Mouse (Mus musculus): ENCODE measurements around the gene Dyrk1a. TPM values are rescaled to one million over a fixed set of nuclear protein-coding genes. Genes with fewer than 3 reads are reported as not detected.

Dyrk1a gene
- total and polyA plus RNA-seq, 3 experiments: 32.4 to 53.7 (median 40.4) TPM

DNA sequence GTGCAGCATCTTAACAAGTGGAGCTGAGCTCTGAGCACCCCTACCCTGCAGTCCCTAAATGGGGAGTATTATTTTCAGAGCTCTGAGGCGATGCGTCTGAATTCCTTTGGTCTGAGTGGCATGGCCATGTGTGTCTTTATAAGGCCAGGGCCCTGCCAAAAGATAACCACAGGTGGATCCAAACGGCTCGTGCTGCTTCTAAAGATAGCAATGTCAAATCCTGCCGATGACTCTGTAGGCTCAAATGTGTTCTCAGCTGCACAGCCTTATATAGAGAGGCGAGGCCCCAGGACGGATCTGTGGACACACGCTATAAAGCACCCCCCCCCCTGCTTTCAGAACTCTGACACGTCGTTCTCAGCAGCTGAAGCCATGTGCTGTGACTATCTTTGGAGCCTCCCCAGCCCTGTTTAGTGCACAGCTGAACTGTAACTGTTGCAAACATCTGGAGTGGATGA, 151.8 kb downstream of the Dyrk1a start:
- peak; percentile 45; the same call in 1 of the 2 replicates for TF ChIP-seq BHLHE40 (IDR thresholded peaks at IDR 0.05; ENCODE audit: low read depth, low read length)
- TF ChIP-seq JUN (IDR thresholded peaks at IDR 0.05; ENCODE audit: insufficient read depth, low read depth, low read length): no peak
- DNase-seq (ENCODE audit: extremely low read depth): no peak
- no peaks in the 10 kb centered on the region for H3K36me3 ChIP-seq (replicated peaks in 1 of 2; ENCODE audit: control insufficient read depth in 1 of 2, insufficient read depth in 1 of 2, low read length in 1 of 2)
- no peak overlapping the region for H3K4me3 ChIP-seq (replicated peaks in 1 of 3; ENCODE audit: low read depth in 2 of 3, low read length in 2 of 3, poor library complexity in 1 of 3)
- in situ Hi-C loops (cut with MboI; ENCODE audit: low pct_ligation_motif_present, low pct_unique_long_range_greater_than_20kb, low sequenced_read_pairs): no loop called here
- H3K27me3 ChIP-seq (replicated peaks): no peaks in the 10 kb centered on the region
- no peak overlapping the region for H3K4me2 ChIP-seq (ENCODE audit: insufficient read depth, low read depth, poor library complexity, severe bottlenecking)
- peaks cover 7 to 20% of the 10 kb centered on the region in 2 experiments for H3K4me1 ChIP-seq (ENCODE audit: control insufficient read depth in 1 of 2, insufficient read depth in 2 of 2)
- peaks cover 24% of the 10 kb centered on the region for H3K9me3 ChIP-seq (replicated peaks; ENCODE audit: low read length)
- H3K9ac ChIP-seq (ENCODE audit: insufficient read depth, low read depth): no peak overlapping the region
- H3K27ac ChIP-seq (ENCODE audit: insufficient read depth, low read depth): no peak overlapping the region
- dilution Hi-C loops (cut with MboI; ENCODE audit: extremely low pct_ligation_motif_present, extremely low pct_unique_long_range_greater_than_20kb, low sequenced_read_pairs): no loop called here
- H3K79me2 ChIP-seq (replicated peaks; ENCODE audit: control insufficient read depth, extremely low read depth, insufficient read depth, poor library complexity, severe bottlenecking): no peaks in the 10 kb centered on the region

DNA sequence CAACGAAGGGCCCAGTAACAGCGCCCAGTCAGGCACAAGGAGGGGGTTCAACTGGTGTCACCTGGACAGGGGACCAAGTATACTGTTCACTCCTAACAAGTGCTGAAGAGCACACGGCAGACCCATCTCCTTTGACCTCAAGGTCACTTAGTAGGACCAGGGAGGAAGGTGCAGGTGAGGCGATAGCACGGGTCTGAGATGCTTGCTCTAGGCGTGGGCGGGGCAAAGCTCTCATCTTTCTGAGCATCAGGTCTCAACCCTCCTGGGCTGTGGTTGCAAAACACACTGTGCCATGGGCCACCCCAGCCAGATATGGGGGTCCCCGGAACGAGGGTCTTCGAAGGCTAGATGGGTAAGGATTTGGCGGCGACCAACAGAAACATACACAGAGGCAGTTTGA, 153.1 kb downstream of the Dyrk1a start:
- no peaks in the 10 kb centered on the region for H3K36me3 ChIP-seq (replicated peaks in 1 of 2; ENCODE audit: control insufficient read depth in 1 of 2, insufficient read depth in 1 of 2, low read length in 1 of 2)
- no peaks in the 10 kb centered on the region for H3K79me2 ChIP-seq (replicated peaks; ENCODE audit: control insufficient read depth, extremely low read depth, insufficient read depth, poor library complexity, severe bottlenecking)
- no peak for DNase-seq (ENCODE audit: extremely low read depth)
- H3K27ac ChIP-seq (ENCODE audit: insufficient read depth, low read depth): no peak overlapping the region
- H3K9me3 ChIP-seq (replicated peaks; ENCODE audit: low read length): peaks cover 13% of the 10 kb centered on the region
- H3K27me3 ChIP-seq (replicated peaks): no peaks in the 10 kb centered on the region
- H3K4me1 ChIP-seq (ENCODE audit: control insufficient read depth in 1 of 2, insufficient read depth in 2 of 2): peaks cover 7 to 20% of the 10 kb centered on the region in 2 experiments
- no peak for TF ChIP-seq POLR2AphosphoS2 (IDR thresholded peaks at IDR 0.05; ENCODE audit: low read depth, low read length)
- TF ChIP-seq E2F4 (IDR thresholded peaks at IDR 0.05; ENCODE audit: insufficient replicate concordance, low read depth, low read length): no peak
- no peak for TF ChIP-seq MAFK (IDR thresholded peaks at IDR 0.05; ENCODE audit: insufficient replicate concordance, low read length)
- no peak for TF ChIP-seq USF1 (IDR thresholded peaks at IDR 0.05; ENCODE audit: low read depth, low read length)
- TF ChIP-seq NRF1 (IDR thresholded peaks at IDR 0.05; ENCODE audit: low read depth, low read length): no peak
- TF ChIP-seq CHD2 (IDR thresholded peaks at IDR 0.05; ENCODE audit: low read length): no peak
- TF ChIP-seq KAT2A (IDR thresholded peaks at IDR 0.05; ENCODE audit: insufficient replicate concordance, low read length): no peak
- TF ChIP-seq TCF12 (IDR thresholded peaks at IDR 0.05; ENCODE audit: low read depth, low read length): no peak
- no peak for TF ChIP-seq CHD1 (IDR thresholded peaks at IDR 0.05; ENCODE audit: low read depth, low read length)
- TF ChIP-seq SIN3A (IDR thresholded peaks at IDR 0.05; ENCODE audit: low read length): no peak
- no peak for TF ChIP-seq JUN (IDR thresholded peaks at IDR 0.05; ENCODE audit: insufficient read depth, low read depth, low read length)
- TF ChIP-seq NELFE (IDR thresholded peaks at IDR 0.05; ENCODE audit: low read depth, low read length): no peak
- no peak for TF ChIP-seq HCFC1 (IDR thresholded peaks at IDR 0.05; ENCODE audit: low read depth, low read length)
- no peak for TF ChIP-seq PAX5 (IDR thresholded peaks at IDR 0.05; ENCODE audit: low read length)
- no peak for TF ChIP-seq SMC3 (IDR thresholded peaks at IDR 0.05; ENCODE audit: low read depth, low read length)
- TF ChIP-seq POLR2A (IDR thresholded peaks at IDR 0.05; ENCODE audit: low read depth, low read length): no peak
- TF ChIP-seq BHLHE40 (IDR thresholded peaks at IDR 0.05; ENCODE audit: low read depth, low read length): no peak
- no peak for TF ChIP-seq MXI1 (IDR thresholded peaks at IDR 0.05; ENCODE audit: low read depth, low read length)
- TF ChIP-seq MAZ (IDR thresholded peaks at IDR 0.05; ENCODE audit: low read depth, low read length): no peak
- TF ChIP-seq CTCF (conservative IDR thresholded peaks at IDR 0.05 in 1 of 2, IDR thresholded peaks at IDR 0.05 in 1 of 2; ENCODE audit: low read depth in 2 of 2, low read length in 2 of 2): no peak
- dilution Hi-C loops (cut with MboI; ENCODE audit: extremely low pct_ligation_motif_present, extremely low pct_unique_long_range_greater_than_20kb, low sequenced_read_pairs) (no loop called here), in situ Hi-C loops (cut with MboI; ENCODE audit: low pct_ligation_motif_present, low pct_unique_long_range_greater_than_20kb, low sequenced_read_pairs) (no loop called here)
- no peak overlapping the region for H3K4me3 ChIP-seq (replicated peaks in 1 of 3; ENCODE audit: low read depth in 2 of 3, low read length in 2 of 3, poor library complexity in 1 of 3)
- H3K9ac ChIP-seq (ENCODE audit: insufficient read depth, low read depth): no peak overlapping the region
- no peak overlapping the region for H3K4me2 ChIP-seq (ENCODE audit: insufficient read depth, low read depth, poor library complexity, severe bottlenecking)
